Mouse (Mus musculus) adrenal gland, postnatal 14 days (tissue): ENCODE results near the gene Mcfd2. TPM values are rescaled to one million over a fixed set of nuclear protein-coding genes. Genes with fewer than 3 reads are reported as not detected.

Experiments
- DNase-seq: peaks from one replicate; pipeline ENCODE4 v3.0.0; 2021; ENCODE audit warnings: mixed read lengths
- total RNA-seq: library from RNA; stranded (reverse); gene quantifications from 2 replicates; pipeline ENCODE4 v1.2.3, GENCODE M21; 2021

Mcfd2 gene
- total RNA-seq, 1 experiment from 2014 or later, result 167 TPM

DNA sequence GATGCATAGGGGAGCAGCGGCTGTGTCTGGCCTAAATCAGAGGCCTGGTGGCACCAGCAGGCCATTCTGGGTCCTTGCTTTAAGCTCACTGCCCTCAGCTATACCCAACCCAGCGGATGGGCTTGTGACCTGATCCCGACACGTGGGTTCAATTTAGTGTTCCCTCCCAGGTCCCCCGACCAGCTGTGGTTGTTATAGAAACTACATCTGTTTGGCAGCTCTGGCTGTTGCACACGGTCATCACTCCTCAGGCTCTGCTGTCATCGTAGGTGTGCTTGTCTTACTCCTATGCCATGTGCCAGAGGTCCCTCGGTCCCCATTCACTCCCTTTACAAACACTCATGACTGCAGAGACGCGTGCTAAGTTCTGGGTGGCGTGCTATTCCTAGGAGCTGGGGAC, 27.9 kb downstream of the Mcfd2 start:
- no peak for DNase-seq

DNA sequence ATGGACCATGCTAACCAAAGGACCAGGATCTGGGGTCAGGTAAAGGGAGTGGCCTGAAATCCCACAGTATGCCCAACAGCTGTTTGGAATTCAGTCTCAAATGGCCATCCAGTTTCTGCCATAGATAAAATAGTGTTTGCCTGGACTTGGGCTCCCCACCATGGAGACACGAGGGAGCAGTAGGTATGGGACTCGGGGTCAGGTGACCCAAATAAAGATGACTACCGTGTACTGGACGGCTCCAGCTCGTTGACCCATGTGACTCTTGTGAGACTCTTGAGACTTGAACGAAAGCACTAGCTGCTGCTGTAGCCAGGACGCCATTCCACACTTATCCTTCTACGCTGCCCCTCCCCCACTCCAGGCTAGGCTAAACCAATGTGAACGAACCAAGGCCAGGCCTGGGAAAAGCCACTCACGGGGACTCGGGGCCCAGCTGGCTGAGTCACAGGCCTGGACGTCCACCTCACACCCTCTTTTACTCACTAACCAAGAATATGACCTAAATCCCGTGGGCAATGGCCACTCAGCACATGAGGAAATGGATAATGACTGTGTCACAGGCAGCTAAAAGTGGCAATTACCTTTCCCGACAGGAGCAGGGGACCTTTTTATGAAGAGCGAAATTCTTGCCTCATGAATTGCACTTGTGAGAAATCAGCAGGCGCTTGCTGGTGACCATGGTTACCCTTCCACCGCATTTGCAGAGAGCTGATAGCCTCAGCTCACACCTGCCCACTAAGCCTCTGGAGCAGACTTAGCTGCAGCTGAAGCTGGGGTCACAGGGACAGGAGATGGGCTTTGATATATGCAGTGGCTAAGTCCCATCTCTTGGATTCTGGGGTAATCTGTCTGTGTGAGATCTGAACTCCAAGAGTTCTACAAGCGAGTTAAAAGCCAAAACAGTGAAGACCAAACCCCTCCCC, 28.7 kb downstream of the Mcfd2 start:
- peak; percentile 81 for DNase-seq

DNA sequence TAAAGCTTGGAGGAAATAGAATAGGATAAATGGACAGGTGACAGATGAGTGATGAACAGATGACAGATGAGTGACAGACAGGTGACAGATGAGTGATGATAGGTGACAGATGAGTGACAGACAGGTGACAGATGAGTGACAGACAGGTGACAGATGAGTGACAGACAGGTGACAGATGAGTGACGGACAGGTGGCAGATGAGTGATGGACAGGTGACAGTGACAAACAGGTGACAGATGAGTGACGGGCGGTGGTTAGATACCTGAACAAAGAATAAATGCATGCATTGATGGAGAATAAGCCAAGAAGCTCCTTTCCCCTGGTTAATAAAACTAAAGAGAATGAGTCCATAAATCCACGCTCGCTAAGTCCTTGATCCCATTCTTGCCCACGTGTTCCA, 30.7 kb downstream of the Mcfd2 start:
- DNase-seq, result no peak

GRCm38 (mm10) chr17:87227878-87228277, 37.9 kb downstream of the Mcfd2 start:
- no peak for DNase-seq

GRCm38 (mm10) chr17:87226079-87226640, 39.6 kb downstream of the Mcfd2 start:
- DNase-seq, result peak; percentile 35

- DNase-seq, result no peak
Measured at GRCm38 (mm10) chr17:87225384-87225783, 40.4 kb downstream of the Mcfd2 start.

- no peak for DNase-seq
Measured at GRCm38 (mm10) chr17:87224461-87224860, 41.3 kb downstream of the Mcfd2 start.

GRCm38 (mm10) chr17:87219456-87219855, 46.3 kb downstream of the Mcfd2 start:
- DNase-seq, result peak; percentile 40

DNA sequence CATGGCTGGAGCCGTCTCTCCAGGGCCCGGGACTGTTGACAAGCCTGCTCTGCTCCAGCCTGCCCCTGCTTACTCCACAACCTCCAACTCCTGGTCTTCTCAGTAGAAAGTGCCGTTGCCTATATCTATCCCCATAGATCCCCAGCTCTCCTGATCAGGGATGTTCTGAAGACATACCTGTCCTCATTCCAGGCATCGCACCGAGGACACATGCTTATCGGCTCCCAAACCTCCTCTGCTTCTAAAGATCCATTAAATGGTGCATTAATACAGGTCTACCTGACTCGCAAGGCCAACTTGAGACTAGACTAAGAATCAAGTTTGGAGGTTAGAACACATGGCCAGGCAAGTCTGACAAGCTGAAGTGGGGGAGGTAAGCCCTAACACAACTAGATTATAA, 51.2 kb downstream of the Mcfd2 start:
- DNase-seq, result no peak

DNA sequence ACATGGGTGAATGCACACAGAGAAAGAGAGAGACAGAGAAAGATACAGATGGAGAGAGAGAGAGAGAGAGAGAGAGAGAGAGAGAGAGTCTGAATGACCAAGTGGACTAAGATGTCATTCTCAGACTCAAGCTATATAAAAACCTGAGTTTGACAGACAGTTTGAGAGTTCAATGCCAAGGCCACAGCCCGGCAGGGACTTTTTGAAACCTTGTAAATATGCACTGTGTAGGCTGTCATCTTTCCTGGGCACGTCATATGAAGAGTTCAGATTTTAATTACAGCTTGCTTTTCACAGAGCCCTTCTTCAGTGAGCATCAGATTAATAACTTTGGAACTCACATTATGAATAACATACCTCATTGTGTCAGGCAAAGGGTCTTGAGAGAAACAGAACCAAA, 55.2 kb downstream of the Mcfd2 start:
- DNase-seq, result no peak

- no peak for DNase-seq
Measured at GRCm38 (mm10) chr17:87206885-87207284, 58.9 kb downstream of the Mcfd2 start.

Other genes with a start within 250 kb of the Mcfd2 start
- gene Pigf, start 240.5 kb downstream of the Mcfd2 start, total RNA-seq, result 9.8 and 13.0 TPM in 2 replicates
- 54.2 and 55.5 TPM in 2 replicates for gene Cript, start 240.4 kb downstream of the Mcfd2 start, total RNA-seq
- gene Socs5, start 158.3 kb downstream of the Mcfd2 start, total RNA-seq, result 58.9 and 60.7 TPM in 2 replicates
- gene Ttc7, start 17.0 kb upstream of the Mcfd2 start, total RNA-seq, result 13.2 TPM in 2 replicates
- gene Stpg4, start 161.8 kb upstream of the Mcfd2 start, total RNA-seq, result not detected in 2 replicates
- 430 and 435 TPM in 2 replicates for gene Calm2, start 181.0 kb upstream of the Mcfd2 start, total RNA-seq